Mouse (Mus musculus) ovary, postnatal 36 days (tissue): ENCODE measurements at regions not wholly inside any gene's neighbourhood (a gene's known extent, or its start where the extent isn't known, plus 50 kb on each side); places are given as distances from the start of the nearest gene placed in this dataset.
"Not testable (repeated sequence)": the region's sequence is repeated elsewhere in the genome, so short reads cannot be mapped to it uniquely, and the experiment has no call there.

Experiments
- DNase-seq: peaks from one replicate; pipeline ENCODE4 v3.0.0; 2022; ENCODE audit warnings: low spot score, mixed read lengths

DNA sequence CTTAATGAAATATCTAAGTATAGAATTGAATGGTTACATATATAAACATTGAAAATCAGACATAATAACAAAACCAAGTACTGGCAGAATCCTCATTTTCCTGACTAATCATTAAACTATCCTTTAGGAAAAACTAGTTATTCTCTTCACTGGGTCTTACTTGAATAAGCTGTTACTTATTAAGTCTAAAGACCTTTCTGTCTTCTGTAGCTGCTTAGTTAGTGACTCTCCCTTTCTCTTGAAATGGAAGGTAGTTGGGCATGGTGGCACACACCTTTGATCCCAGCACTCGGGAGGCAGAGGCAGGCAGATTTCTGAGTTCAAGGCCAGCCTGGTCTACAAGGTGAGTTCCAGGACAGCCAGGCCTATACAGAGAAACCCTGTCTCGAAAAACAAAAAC, 135.9 kb upstream of the Abcb5 start:
- DNase-seq, result not testable (repeated sequence)

DNA sequence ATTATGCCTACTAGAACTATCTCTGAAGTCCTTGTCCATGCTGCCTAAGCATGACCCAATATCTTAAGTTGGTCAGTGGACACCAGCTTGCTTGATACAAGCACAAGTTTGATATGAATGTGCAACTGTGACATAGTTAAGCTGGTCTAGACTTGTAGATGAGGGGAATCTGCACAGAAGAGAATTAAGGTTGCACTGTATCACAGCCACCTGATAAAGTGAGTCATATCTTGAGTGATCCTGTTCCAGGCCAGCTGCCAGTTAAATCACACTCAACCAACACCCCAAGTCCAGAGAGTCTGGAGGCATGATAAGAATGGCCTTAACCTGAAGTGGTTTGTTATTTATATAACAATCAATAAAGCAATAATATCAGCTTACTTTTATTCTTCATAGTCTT, 133.5 kb upstream of the Abcb5 start:
- no peak for DNase-seq

DNA sequence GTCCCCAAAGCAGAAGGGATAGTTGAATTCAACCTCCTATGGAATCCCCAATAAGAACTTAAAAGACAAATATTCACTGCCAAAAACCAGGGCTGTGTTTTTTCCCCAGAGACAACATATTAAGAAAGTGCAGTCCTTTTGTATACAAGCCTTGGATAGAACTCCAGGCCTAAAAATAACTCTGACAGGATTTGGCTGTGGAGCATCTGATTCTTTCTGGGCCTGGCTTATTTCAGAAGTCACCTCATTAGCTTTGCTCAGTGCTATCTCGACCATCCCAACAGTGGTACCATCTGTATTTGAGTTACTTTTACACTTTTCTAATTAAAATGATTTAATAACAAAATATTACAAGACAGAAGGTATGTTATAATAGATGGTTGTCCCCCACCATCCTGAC, 131.6 kb upstream of the Abcb5 start:
- no peak for DNase-seq

DNA sequence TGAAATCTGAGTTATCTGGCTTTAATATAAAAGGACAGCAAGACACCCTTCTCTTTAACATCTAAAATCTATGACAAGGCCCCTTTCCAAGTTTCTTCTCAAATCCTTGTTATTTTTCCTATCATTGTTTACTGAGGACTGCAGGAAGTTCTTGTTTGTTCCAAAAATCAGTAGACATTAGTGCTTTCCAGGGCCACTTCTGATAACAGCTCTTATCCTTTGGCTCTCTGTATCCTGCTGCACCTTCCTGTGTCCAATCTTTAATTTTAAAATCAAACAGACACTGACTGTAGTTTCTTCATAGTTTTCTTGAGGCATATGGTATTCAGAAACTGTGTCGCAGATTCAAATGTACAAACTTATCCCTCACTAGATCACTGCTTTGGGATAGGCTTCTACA, 128.1 kb upstream of the Abcb5 start:
- DNase-seq, result no peak

DNA sequence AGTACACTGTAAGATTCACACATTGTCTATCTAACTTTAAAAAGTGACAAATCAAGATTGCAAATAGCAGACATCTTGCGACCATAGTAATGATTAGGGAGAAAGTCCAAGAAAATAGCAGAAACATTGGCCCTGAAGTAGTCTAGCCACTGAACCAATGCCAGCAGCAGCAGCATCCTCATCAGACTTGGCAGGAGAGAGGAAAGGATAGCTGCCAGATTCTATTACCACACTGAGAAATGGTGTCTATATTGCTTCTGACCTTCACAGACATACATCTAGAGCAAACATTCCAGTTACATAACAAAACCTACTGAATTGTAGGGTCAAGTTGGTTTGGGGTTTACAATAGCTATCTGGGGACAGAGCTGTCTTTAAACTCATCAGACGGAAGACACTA, 127.2 kb upstream of the Abcb5 start:
- no peak for DNase-seq

DNA sequence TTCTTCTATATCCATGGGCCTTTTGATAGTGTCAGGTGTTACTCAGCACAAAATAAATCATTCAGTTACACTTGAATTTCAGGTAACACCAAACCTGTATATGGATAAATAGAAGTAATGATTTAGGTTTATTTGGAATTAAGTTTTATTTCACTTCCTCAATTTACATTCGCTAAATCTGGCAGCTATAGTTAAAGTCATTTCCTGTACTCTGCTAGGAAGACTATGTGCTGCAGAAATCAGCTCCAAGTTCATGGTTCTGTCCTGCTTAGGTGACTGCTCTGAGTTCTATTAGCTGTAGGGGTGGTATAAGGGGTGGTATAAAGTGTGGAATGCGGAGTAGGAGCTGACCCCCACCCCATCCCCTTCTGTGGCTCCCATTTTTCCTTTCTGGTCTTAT, 123.1 kb upstream of the Abcb5 start:
- no peak for DNase-seq

DNA sequence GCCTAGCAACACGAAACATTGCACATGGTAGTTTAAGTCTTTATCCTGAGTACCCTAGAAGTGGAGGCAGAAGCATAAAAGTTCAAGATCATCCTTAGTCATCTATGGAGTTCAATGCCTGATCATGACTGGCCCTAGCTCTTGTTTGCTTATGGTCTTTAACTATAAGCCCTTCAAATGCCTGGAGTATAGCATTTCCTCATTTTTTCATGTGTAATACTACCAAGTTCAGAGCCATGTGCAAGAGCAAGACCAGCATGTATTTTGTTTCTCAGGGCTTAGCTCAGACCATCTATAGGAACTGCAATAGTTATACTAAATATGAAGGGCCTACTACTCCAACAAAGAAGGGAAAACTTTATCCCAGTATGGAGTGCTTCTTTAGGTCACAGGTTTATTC, 122.4 kb upstream of the Abcb5 start:
- DNase-seq, result no peak

DNA sequence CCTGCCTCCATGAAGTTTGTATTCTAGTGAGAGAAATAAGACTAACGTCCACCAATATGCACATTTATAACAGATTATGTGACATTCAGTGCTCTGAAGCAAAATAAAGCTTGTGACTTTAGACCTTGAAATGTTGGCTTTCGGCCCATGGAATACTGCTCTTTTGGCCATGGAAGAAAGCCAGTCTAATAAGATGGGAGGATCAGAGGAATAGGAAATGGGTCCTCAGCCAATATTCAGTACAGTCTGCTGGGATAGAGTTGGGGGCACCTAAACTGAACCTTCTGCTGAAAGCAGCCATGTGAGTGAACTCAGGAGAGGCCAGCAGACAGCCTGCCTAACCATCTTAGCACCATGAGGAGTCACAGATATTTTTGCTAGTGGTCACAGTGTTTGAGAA, 118.6 kb upstream of the Abcb5 start:
- DNase-seq, result no peak

DNA sequence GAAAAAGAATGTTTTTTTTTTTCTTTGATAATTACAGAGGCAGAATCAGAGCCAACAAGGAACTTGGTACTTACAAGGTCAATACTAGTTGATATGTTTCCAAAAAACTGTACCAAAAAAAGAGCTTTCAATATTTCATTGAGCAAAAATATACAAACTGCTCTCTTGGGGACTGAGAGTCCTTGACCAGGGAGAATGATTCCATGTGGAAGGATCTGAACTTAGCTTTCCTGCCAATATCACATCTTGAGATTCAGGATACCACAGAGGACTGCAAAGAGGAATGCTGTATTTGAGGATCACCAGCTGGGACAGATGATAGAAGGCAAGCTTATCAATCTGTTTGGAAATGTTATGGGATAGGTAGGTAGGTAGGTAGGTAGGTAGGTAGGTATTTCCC, 116.6 kb upstream of the Abcb5 start:
- DNase-seq, result no peak

DNA sequence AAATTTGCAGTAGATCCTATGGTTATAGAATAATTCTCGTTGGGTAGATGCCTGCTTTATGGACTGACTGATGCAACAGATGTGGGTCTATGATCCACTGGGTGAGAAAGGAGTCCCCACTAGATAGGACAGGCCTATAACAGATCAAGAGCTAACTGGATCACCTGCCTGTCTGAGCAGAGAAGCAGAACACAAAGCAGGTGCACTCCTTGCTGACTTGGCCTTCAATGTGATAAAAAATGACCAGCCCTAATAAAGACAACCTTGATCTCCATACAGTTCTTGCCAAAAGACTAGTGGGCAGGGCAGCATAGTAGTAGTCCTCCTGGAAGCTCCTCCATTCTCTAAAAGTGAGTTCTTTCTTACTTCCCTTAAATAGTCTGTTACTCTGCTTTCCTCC, 109.6 kb upstream of the Abcb5 start:
- no peak for DNase-seq

DNA sequence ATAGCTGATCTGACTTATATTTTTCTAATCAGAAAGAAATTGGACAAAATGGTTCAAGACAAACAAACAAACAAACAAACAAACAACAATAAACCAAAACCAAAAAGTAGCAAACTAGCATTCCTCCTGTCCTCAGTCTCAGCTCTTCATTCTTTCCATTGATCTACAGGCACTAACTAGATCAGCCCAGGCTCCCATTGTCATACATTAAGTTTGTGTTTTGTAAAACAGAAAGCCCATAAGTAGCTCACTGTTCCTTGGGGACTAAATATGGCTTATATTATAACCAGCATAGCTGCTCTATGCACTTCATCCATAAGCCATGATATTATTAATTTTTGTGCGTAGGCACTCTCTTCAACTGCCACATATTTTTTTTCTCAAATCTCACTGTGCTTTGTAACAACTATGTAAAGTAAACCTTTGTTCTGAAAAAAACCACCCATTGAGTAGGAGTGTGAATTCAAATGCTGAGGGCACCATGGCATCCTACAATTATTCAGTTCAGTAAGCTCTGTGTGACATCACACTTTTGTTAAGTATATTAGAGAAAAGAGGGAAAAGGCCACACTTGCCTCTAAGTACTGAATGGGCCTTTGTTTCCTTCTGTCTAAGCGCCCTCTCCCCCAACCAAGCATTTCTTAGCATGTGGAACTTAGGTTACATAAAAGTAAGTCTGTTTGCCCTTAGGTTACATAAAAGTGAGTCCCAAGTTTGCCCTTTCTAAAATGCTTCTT, 108.7 kb upstream of the Abcb5 start:
- no peak for DNase-seq

DNA sequence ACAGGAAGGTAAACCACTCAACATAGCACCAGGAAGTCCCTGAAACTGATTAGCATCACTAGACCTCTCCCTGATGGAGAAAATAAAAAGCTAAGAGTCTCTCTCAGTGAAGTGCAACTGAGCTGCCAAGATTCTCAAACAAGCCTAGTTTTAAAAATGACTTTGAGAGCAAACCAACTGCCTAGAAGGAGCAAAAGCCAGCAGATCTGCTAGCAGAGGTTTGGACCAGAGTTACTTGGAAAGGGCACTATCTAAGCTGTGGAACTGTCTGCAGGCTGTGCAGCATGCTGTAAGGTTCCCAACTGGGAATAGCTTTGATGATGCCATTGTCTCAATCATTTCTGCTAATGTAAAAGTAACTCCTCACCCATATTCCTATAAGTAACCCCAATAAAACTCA, 107.9 kb upstream of the Abcb5 start:
- DNase-seq, result no peak

DNA sequence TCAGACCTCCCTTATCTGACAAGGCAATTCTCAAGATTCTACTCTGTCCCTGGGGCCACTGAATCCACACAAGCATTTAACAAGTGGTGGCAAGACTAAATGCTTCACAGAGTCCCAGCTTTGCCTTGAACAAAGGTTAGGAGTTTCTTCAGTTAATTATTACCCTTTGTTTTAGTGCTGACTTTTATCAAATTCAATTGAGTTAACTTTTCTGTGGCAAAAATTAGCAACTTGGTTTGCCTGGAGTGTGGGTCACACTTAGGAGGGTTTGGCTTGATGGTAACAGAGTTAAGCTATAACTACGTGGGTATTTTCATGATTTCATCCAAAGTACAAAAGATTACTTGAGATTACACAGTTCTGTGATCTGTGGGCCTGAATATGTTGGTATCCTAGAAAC, 104.7 kb upstream of the Abcb5 start:
- no peak for DNase-seq

DNA sequence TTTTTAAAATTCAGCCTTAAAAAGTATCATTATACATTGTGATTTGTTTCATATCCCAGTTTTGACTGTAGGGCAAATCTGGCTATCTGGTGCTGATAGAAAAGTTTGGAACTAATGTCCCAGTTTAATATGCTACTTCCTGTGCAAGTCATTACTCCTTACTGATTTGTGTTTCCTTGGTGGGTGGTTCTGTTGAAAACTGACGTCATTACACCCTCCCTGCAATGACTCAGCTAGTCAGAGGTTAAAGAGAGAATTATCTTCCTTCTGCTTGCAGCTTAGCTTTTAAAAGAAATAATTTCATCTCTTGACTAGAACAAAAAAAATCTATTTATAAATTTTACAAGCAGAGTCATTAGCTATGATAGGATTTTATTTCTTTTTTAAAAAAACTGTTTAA, 104.2 kb upstream of the Abcb5 start:
- DNase-seq, result no peak

DNA sequence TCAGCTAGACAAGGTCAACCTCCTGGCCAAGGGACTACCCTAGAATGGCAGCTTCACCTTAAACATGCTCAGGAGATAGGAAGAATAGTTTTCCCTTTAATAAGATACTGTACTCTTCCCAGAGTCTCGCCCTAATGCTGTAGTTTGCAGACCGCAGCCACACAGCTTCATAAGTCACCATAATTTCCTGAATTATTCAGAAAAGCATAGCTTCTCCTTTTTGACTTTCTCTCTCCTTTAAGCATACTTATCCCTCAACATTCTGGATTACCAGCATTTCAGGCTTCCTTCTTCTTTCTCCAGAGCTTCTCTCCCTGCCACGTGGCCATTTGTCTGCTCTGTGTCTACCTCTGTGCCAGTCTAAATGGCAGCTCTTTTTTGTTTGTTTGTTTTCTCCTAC, 103.5 kb upstream of the Abcb5 start:
- no peak for DNase-seq

DNA sequence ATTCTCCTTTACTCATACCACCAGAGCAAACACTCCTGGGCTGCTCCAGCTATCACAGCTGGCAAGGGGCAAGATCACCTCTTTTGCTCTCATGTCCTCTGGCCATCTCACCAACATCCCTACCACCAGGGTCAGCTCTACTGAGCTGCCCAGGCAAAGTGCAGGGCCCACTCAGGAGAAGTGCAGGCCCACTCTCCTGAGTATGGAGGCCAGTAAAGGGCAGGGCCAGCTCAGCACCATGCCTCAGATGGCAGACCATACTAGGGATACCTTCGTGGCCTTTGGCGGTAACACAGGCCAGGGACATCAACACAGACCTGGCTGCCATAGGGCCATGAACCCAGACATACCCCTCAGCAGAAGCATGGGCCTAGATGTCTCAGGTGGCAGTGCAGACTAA, 101.9 kb upstream of the Abcb5 start:
- DNase-seq, result no peak

DNA sequence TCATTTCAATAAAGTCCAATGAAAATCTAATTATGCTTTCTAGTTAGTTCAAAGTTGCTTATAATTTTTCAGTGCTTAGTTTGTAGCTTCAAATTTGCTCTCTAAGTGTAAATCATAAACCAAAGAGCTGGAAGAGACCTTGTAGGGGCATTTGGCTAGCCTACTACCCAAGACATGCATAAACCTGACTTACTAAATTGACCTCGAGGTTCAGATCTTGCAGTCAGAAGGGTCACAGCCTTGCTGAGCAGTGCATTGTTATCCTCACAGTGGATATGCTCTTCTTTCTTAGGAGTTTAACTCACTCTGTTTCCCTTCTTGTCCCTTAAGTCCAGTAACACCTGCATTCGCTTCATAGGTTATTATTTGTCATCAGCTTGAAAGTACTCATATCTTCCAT, 96.7 kb upstream of the Abcb5 start:
- DNase-seq, result no peak

DNA sequence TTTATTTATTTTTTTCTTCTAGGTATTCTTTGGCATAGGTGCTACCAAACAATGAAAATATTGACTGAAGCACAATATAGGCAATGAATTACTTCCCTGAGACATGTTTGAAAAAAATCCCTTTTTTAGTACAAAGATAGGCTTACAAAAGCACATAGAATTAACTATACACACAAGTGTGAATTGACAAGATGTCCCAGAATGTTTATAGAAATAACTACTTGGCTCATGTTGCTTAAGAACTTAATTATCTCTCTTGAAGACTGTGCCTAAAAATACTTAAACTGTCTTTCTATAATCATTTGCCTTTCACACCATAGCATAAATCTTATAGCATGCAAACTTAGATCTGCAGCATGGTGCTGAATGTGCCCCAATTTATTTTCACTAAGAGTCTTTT, 96.3 kb upstream of the Abcb5 start:
- no peak for DNase-seq

DNA sequence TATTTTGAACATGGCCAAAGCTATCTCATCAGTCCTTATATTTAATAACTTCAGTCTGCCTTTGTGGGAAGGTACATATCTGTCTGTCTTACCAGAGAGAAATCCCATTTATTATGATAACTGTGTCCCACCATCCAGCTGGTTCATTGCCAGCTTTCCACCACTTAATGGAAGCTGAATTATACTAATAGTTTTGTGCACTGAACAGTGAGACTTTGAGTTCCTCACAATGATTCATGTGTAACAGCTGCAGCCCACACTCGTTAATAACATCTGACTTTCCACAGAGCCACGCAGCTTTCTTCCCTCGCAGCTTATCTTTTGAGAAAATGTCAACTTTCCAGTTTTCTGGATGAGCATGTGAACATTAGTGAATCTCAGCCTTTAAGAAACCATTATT, 88.3 kb upstream of the Abcb5 start:
- no peak for DNase-seq

DNA sequence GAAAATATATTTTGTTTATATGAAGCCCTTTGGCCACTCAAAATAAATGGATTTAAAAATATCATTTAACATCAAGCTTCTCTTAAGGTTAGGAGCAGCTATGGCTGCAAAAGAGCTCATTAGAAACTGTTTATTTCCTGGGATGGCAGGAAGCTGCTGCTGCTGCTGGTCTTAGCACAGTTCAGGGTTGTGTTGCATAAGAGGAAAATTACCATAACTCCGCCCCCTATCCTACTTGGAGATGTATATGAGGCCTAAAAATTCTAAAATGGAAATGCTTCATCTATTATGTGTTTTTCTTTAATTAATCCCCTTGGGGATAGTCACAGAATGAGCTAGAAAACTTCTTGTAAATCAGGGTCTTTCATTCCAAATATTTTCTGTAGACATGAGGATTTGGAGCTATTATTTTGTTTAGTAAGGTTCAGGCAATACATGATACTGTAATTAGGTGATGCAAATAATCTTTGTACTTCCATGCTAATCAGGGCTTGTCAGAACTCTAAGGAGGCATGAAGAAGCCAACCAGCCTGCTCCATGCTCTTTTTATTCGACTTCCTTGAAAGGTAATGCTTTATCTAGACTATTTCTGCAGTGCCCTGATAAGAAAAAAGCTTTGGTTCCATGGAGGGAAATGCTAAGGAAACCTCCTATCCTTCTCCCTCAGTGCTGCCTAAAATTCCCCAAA, 85.6 kb upstream of the Abcb5 start:
- no peak for DNase-seq

DNA sequence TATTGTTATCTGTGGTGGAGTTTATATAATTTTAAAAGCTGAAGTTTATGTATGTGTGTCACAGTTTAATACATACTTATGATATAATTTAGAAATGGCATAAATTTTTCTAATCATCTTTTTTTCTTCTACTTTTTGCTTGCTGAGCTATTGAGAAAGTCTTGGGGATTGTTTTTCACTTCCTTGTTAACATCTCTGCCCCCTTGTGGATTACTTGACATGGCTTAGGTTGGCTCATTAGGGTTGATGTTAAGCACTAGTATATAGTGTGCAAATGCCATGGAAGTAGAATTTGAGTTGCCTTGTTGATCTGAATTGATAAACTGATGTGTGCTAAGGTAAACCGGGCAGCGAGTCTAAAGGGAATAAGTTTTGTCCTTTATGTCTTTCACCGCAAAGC, 72.1 kb upstream of the Abcb5 start:
- DNase-seq, result no peak

DNA sequence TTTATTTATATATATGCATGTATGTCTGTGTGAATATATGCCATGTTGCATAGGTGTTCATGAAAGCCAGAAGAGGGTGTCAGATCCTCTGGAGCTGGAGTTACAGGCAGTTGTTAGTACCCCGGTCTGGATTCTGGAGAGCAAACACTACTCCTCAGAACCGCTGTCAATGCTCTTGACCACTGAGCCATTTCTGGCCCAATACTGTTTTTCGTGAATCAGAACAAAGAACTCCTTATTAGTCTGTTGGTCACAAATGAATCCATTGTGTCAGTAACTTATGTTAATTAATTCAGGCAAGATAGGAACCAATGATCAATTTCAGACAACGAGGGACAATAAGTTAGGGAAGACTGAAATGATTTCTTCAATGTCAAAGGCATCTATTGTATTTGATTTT, 68.6 kb upstream of the Abcb5 start:
- DNase-seq, result no peak

DNA sequence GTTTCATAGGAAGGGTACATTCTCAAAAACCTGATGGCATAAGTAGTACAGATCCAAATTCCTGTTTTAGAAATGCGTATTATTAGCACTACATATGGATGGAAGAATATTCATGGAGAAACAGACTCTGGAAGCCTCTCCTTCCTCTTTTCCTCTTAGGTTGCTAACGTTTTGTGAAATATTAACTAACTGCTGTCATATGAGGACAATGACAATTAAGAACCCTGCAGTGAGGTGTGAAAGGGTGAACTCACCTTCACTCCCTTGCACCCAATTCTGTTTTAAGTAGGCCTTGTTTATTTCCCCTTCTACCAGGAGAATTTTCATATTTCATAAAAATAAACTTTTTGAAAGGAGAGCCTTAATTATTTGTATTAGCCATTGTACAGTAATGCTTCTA, 62.5 kb upstream of the Abcb5 start:
- no peak for DNase-seq

DNA sequence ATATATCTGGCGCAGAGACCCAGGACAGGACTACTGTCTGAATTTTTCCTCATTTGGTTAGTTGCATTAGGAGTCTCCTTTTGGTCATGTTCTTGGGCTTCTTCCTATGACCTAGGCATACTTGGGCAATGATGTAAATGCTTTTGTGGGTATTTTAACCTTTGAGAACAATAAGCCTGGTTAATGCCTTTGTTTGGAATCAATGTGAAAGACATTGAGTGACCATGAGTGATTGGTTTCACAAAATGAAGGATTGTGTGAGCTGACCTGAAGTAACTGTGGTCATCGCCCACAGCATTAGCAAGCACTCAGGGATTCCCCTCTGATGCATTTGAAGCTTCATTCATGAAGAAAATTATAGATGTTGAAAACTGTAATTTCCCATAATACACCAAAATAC, 61.9 kb upstream of the Abcb5 start:
- DNase-seq, result no peak
